Mouse (Mus musculus) stomach, postnatal 0 days (tissue): Measurements from ENCODE around the gene Prkar1a.

Experiments
- CTCF ChIP-seq: IDR thresholded peaks from 2 replicates; pipeline ENCODE4 v1.5.1; 2016; ENCODE audit warnings: antibody characterized with exemption, low read depth, mild to moderate bottlenecking, moderate library complexity
- EP300 ChIP-seq: optimal IDR thresholded peaks from 2 replicates; pipeline ENCODE3; 2016; ENCODE audit warnings: antibody characterized with exemption

- no peak for TF ChIP-seq CTCF
- TF ChIP-seq EP300, result no peak
Observed at GRCm38 (mm10) chr11:109648510-109648909, 695 bp upstream of the Prkar1a start.
